Mouse (Mus musculus) spleen, adult 10 weeks (tissue): ENCODE results near the gene Unc93b1. TPM values are rescaled to one million over a fixed set of nuclear protein-coding genes. Genes with fewer than 3 reads are reported as not detected.

Source experiments
- polyA plus RNA-seq: library from polyadenylated mRNA; stranded (reverse); fragments of 350-450 nt; fragmentation: Illumina TruSeq; extraction: RNeasy Lipid Tissue Mini Kit (QIAGEN cat#74804); gene quantifications from one replicate; pipeline ENCODE4 v1.2.3, GENCODE M21; 2015; ENCODE audit warnings: low replicate concordance; ENCODE audit not compliant: insufficient read depth

Gene Unc93b1
- 210 TPM for polyA plus RNA-seq

GRCm38 (mm10) chr19:3935032-3935895 is at the start of gene Unc93b1:
TSS of gene Unc93b1 (plus strand) at chr19:3935186.

GRCm38 (mm10) chr19:3906795-3907786 is 27.9 kb upstream of the Unc93b1 start, which contains the start of gene Tcirg1:
TSS of gene Tcirg1 (minus strand) at chr19:3907133.

GRCm38 (mm10) chr19:3912337-3913204 is 22.4 kb upstream of the Unc93b1 start, which contains the start of gene Ndufs8:
TSS of gene Ndufs8 (minus strand) at chr19:3912774.

GRCm38 (mm10) chr19:3929211-3929941 is 5.6 kb upstream of the Unc93b1 start, which contains the start of gene Aldh3b1:
TSS of gene Aldh3b1 (minus strand) at chr19:3929808.

GRCm38 (mm10) chr19:3958470-3958869 is 23.5 kb downstream of the Unc93b1 start, which contains the start of gene Aldh3b3:
TSS of gene Aldh3b3 (plus strand) at chr19:3958645.

GRCm38 (mm10) chr19:3972229-3972628 is 37.2 kb downstream of the Unc93b1 start, which contains the start of gene Aldh3b2:
TSS of gene Aldh3b2 (plus strand) at chr19:3972328.

GRCm38 (mm10) chr19:3986334-3986733 is 51.3 kb downstream of the Unc93b1 start, which contains the start of gene Acy3:
TSS of gene Acy3 (plus strand) at chr19:3986570.

GRCm38 (mm10) chr19:3992416-3992815 is 57.4 kb downstream of the Unc93b1 start, which contains the start of gene Tbx10:
TSS of gene Tbx10 (plus strand) at chr19:3992752.

Other genes starting within 250 kb of the Unc93b1 start
- 3.2 TPM for gene Lrp5, start 248.6 kb upstream of the Unc93b1 start, polyA plus RNA-seq
- 3.9 TPM for gene 1810055G02Rik, start 226.9 kb upstream of the Unc93b1 start, polyA plus RNA-seq
- gene Kmt5b, start 167.8 kb upstream of the Unc93b1 start, polyA plus RNA-seq, result 79.8 TPM
- 68.8 TPM for gene Chka, start 83.4 kb upstream of the Unc93b1 start, polyA plus RNA-seq
- 55.5 TPM for gene Tcirg1, start 28.1 kb upstream of the Unc93b1 start, polyA plus RNA-seq
- 42.9 TPM for gene Ndufs8, start 22.4 kb upstream of the Unc93b1 start, polyA plus RNA-seq
- 10.8 TPM for gene Aldh3b1, start 5.4 kb upstream of the Unc93b1 start, polyA plus RNA-seq
- gene Aldh3b3, start 23.5 kb downstream of the Unc93b1 start, polyA plus RNA-seq, result not detected
- not detected for gene Aldh3b2, start 37.1 kb downstream of the Unc93b1 start, polyA plus RNA-seq
- 2.4 TPM for gene Acy3, start 51.4 kb downstream of the Unc93b1 start, polyA plus RNA-seq
- not detected for gene Tbx10, start 57.6 kb downstream of the Unc93b1 start, polyA plus RNA-seq
- 4.0 TPM for gene Nudt8, start 65.4 kb downstream of the Unc93b1 start, polyA plus RNA-seq
- gene Gm49405, start 65.4 kb downstream of the Unc93b1 start, polyA plus RNA-seq, result 3.0 TPM
- 3.4 TPM for gene Doc2g, start 68.1 kb downstream of the Unc93b1 start, polyA plus RNA-seq
- 41.0 TPM for gene Ndufv1, start 77.6 kb downstream of the Unc93b1 start, polyA plus RNA-seq
- gene Gstp1, start 102.8 kb downstream of the Unc93b1 start, polyA plus RNA-seq, result 108 TPM
- gene Gstp2, start 110.8 kb downstream of the Unc93b1 start, polyA plus RNA-seq, result 5.3 TPM
- 9.2 TPM for gene Gstp3, start 124.4 kb downstream of the Unc93b1 start, polyA plus RNA-seq
- gene Cabp2, start 146.4 kb downstream of the Unc93b1 start, polyA plus RNA-seq, result not detected
- gene Cdk2ap2, start 162.0 kb downstream of the Unc93b1 start, polyA plus RNA-seq, result 46.1 TPM
- gene Pitpnm1, start 164.8 kb downstream of the Unc93b1 start, polyA plus RNA-seq, result 39.9 TPM
- 28.1 TPM for gene Aip, start 190.7 kb downstream of the Unc93b1 start, polyA plus RNA-seq
- gene Gpr152, start 204.6 kb downstream of the Unc93b1 start, polyA plus RNA-seq, result 0.10 TPM
- 6.4 TPM for gene Cabp4, start 208.8 kb downstream of the Unc93b1 start, polyA plus RNA-seq
- gene Coro1b, start 213.4 kb downstream of the Unc93b1 start, polyA plus RNA-seq, result 285 TPM
- 73.4 TPM for gene Ptprcap, start 218.4 kb downstream of the Unc93b1 start, polyA plus RNA-seq
- 27.8 TPM for gene Rps6kb2, start 228.2 kb downstream of the Unc93b1 start, polyA plus RNA-seq
- gene Carns1, start 240.3 kb downstream of the Unc93b1 start, polyA plus RNA-seq, result 35.2 TPM